Mouse (Mus musculus): Measurements from ENCODE around the gene Znhit6.

GRCm38 (mm10) chr3:145626063-145626462, 50.1 kb downstream of the Znhit6 start:
- no peak for TF ChIP-seq CTCF (IDR thresholded peaks at IDR 0.05; ENCODE audit: low read depth)
- no peak for TF ChIP-seq EP300 (IDR thresholded peaks at IDR 0.05; ENCODE audit: low read depth)

All from liver, embryonic 14.5 days (tissue).